Mouse (Mus musculus) c-Kit-negative CD71-positive TER-119-positive erythroid progenitor cells, embryonic 14.5 days (primary cell): ENCODE measurements around the gene Dnaja4.
A peak's percentile ranks its signal among the peaks of the same experiment; 100 is the strongest.

Source experiments
- DNase-seq: peaks from one replicate; pipeline ENCODE4 v3.0.0-alpha.2; 2013; ENCODE audit warnings: low read depth, low spot score

The Dnaja4 gene

GRCm38 (mm10) chr9:54699345-54700173, 886 bp downstream of the Dnaja4 start:
- no peak for DNase-seq

GRCm38 (mm10) chr9:54700174-54700475, 1.5 kb downstream of the Dnaja4 start:
- no peak for DNase-seq

GRCm38 (mm10) chr9:54700746-54701145, 2.1 kb downstream of the Dnaja4 start:
- no peak for DNase-seq

DNA sequence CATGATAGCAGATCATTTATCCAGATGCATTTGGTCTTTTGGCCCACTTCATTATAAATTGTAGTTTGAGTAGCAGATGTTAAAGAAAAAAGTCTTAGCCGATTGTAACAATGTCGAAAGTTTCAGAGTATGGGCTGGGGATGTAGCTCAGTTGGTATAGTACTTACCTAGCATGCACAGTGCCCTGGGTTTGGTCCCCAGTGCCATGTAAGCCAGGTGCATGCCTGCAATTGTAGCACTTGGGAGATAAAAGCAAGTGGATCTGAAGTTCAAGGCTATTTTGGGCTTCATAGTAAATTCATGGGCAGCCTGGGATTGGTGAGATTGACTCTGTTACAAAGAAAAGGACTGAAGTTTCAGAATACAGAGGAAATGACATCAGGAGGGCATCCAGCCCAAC, 3.9 kb downstream of the Dnaja4 start:
- no peak for DNase-seq

DNA sequence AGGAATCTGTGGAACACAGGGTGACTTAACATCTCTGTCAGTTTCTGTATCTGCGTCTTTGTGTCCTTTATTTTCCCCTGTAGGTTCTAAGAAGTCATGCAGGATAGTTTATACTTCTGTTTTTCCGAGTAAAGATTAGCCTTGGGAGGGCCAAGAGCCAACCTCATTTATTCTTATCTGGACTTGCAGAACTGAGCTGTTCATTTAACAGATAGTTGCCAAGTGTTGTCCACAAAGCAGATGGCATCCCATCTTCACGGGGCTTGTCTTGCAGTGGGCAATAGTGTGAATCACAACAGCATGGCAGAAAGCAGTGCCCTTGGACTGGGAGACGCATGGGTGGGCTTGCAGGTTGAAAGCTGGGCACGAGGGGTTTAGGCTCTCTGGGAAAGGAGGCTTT, 5.7 kb downstream of the Dnaja4 start:
- DNase-seq: peak; percentile 40

GRCm38 (mm10) chr9:54705561-54705960, 6.9 kb downstream of the Dnaja4 start:
- DNase-seq: no peak

DNA sequence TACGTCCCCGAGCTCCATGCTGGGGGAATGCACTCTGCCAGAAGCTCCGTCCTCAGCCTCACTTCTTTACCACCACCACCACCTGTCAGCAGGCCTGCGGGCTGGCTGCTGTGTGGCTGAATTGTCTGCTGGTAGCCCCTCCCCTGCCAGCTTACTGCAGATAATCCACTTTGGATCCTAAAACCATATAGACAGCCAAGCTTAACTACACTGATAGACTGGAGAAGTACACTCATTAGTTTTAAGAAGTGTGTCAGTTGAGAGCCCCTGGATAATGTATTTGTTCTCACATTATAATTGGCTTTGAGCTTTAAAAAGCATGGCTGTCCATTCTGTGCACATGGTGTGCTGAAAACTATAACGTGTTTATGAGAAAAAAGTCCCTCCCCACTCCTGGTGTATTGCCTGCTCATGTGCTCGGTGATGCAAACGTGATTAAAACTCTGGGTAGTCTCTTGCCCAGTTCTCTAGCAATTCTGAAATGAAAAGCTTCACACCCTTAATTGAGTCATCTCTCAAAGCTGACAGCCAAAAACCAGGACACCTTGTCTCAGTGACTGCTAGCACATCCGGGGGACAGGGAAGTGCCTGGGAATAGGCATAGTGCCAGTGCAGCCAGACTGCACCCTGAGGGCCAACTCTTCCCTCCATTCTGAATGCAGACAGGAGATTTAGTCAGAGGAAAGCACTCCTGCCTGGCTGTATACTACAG, 8.8 kb downstream of the Dnaja4 start:
- no peak for DNase-seq

DNA sequence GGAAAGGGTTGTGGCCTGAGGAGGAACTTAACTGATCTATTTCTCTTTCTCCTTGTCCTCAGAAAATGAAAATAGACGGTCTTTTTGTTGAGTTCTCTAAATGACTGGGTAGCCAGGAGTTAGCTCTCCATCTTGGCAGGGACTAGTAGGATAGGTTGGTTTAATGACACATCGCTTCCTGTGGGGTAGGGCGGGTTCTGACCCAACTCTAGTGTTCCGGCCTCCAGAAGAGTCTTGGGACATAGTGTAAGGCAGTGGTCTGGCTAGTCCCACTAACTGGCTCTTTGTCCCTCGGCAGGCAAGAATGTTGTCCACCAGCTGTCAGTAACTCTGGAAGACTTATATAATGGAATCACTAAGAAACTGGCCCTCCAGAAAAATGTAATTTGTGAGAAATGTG, 9.4 kb downstream of the Dnaja4 start:
- DNase-seq: no peak

GRCm38 (mm10) chr9:54715776-54716175, 17.1 kb downstream of the Dnaja4 start:
- DNase-seq: no peak

DNA sequence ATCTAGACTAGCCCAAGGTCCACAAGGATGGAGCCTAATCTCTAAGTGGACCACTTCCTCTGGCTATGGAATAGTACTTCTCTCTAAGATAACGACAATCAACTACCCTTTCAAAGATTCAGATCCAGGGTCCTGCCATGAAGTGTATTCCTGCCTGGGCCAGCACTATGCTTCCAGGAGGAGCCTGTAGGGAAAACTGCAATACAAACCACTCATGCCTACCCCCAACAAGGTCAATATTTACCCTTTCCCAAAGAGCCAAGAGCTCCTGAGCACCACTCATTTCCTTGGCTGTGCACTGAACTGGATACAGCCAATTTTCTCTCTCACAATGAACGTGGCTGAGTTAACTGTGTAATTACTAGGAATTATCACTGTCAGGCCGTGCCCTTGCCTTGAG, 18.9 kb downstream of the Dnaja4 start:
- DNase-seq: no peak

GRCm38 (mm10) chr9:54722156-54722555, 23.5 kb downstream of the Dnaja4 start:
- DNase-seq: no peak

- DNase-seq: no peak
Measured at GRCm38 (mm10) chr9:54722596-54722995, 23.9 kb downstream of the Dnaja4 start.

DNA sequence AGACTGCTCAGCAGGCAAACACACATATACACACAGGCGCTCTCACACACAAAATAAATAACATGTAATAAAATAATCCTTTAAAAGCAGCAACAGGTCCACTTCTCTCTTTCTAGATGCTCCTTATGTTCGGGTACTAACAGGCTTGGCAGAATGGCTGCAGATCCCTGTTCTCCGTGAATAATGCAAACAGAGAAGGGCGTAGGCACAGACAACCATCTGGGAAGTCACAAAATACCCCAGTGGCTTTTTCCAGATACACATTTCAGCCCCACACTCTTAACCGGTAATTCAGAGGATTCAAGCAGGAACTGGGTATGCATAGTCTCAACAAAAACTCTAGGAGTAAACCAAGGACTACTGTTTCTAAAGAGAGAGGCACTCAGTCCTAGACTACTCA, 27.6 kb downstream of the Dnaja4 start:
- no peak for DNase-seq

GRCm38 (mm10) chr9:54732122-54732521, 33.4 kb downstream of the Dnaja4 start:
- DNase-seq: peak; percentile 50

DNA sequence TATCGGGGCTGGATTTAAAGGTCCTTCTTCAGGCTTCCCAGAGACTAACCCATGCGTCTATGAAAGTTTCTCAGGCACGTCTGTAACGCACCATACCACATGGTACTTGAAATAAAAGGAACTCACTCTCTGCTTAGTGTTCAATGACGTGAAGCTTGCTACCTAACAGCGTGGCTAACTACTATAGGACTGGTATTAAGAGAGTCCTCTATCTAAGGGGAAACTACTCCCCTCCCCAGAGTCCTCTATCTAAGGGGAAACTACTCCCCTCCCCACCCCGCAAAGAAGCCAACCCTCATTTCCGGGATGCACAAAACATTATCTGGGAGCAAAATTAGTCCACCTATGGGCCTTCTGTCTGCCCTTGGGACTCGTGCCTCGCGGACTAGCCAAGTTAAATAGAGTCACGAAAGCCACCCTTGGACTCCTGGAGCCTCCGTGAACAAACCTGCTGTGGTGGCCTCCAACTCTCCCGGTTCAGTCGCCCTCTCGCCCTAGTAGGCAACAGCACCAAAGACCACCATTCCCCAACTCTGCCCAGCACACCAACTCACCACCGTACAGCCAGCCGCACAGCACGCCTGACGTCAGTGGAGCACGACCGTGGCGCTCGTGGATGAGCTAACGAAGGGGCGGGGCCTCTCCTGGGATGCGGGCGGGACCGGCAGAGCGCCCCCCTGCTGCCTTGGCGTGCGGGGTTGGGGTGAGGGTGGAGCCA, 35.4 kb downstream of the Dnaja4 start, which contains the start of gene Wdr61:
Gene Wdr61 (minus strand): TSS at position 599 of the 718 bp plus-strand sequence.
- peak; percentile 90 for DNase-seq

- DNase-seq: no peak
Measured at GRCm38 (mm10) chr9:54734639-54735252, 36.1 kb downstream of the Dnaja4 start.

- peak; percentile 60 for DNase-seq
Measured at GRCm38 (mm10) chr9:54736284-54736701, 37.6 kb downstream of the Dnaja4 start.

DNA sequence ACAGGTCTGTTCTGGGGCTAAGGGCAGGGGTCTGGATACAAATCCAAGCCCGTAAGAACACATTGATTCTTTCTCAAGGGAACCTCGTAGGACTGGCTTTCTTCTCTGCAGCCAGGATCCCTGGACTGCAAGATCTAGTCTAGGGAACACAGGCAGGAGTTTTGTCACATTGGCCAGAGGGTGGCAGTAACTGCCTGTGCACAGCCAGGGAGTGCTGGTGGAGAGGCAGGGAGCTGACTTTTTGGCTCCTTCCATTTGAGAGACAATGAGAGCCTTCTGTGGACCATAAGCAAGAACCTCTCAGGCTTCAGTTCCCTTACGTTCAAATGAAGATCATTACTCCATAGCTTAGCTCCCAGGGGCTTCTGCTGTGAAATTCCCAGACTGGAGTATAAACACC, 39.7 kb downstream of the Dnaja4 start:
- no peak for DNase-seq

DNA sequence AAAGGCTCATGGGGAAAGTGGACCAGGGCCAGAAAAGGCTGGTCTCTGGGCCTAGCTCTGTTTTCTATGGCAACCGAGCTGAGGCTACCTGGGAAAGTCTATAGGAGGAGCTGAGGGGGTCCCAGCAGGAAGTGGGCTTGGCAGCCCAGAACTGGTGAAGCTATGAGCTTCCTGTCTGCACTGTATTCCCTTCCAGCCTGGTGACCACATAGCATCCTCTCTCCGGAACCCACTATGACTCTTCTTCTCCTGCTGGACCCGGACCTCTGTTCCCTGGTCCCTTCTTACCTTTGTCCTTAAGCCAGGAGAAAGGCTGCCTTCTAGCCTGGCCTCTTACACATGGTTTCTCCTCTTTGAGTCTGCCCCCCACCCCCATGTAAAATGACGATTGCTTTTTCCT, 45.2 kb downstream of the Dnaja4 start:
- DNase-seq: no peak

- DNase-seq: no peak
Measured at GRCm38 (mm10) chr9:54745740-54746370, 47.2 kb downstream of the Dnaja4 start.

- DNase-seq: no peak
Measured at GRCm38 (mm10) chr9:54750215-54750981, 51.7 kb downstream of the Dnaja4 start.
